Mouse (Mus musculus) liver, embryonic 14.5 days (tissue): ENCODE results near the gene Iqcn. TPM values are rescaled to one million over a fixed set of nuclear protein-coding genes. Genes with fewer than 3 reads are reported as not detected.

ENCODE experiments used
- ATAC-seq: fragments of 200-750 bp; cut with Nextera tagmentation; 2 replicates; pipeline ENCODE4 v1.8.0; 2017; ENCODE audit warnings: moderate number of reproducible peaks, mild to moderate bottlenecking, moderate library complexity; ENCODE audit not compliant: insufficient read depth
- DNase-seq, 3 experiments: peaks; one replicate each; pipeline ENCODE4 v3.0.0-alpha.2; 2012 to 2013; ENCODE audit warnings: low read depth in 3 of 3, low spot score in 3 of 3
- H3K27ac ChIP-seq: fragments of 300-500 bp; sonication (generic); 2 replicates; pipeline ENCODE4 v1.5.1; 2014; ENCODE audit warnings: moderate library complexity, mild to moderate bottlenecking, control low read depth, inconsistent platforms
- H3K27me3 ChIP-seq: fragments of 300-500 bp; sonication (generic); 2 replicates; pipeline ENCODE4 v1.6.1; 2014; ENCODE audit warnings: mild to moderate bottlenecking, low read length, moderate library complexity; ENCODE audit not compliant: control insufficient read depth, insufficient read depth
- H3K36me3 ChIP-seq: fragments of 300-500 bp; sonication (generic); replicated peaks from 2 replicates; pipeline ENCODE4 v1.6.1; 2014; ENCODE audit warnings: low read depth; ENCODE audit not compliant: control insufficient read depth, insufficient read depth
- H3K4me1 ChIP-seq, 2 experiments: fragments of 200-500 bp in 1 of 2; fragments of 300-500 bp in 1 of 2; sonication (generic) in 1 of 2; replicated peaks; 2 replicates each; pipeline ENCODE4 v1.6.1; 2012 to 2014; ENCODE audit warnings: antibody characterized with exemption in 1 of 2, inconsistent platforms in 1 of 2, low read length in 1 of 2; ENCODE audit not compliant: control insufficient read depth in 2 of 2, insufficient read depth in 2 of 2
- H3K4me2 ChIP-seq: fragments of 300-500 bp; sonication (generic); 2 replicates; pipeline ENCODE4 v1.6.1; 2014; ENCODE audit warnings: low read depth, mild to moderate bottlenecking, control low read depth, moderate library complexity
- H3K4me3 ChIP-seq, 2 experiments: fragments of 200-500 bp in 1 of 2; fragments of 300-500 bp in 1 of 2; sonication (generic) in 1 of 2; 2 replicates each; pipeline ENCODE4 v1.5.1; 2012 to 2014; ENCODE audit warnings: low read depth in 2 of 2, low read length in 2 of 2, mild to moderate bottlenecking in 2 of 2, control low read depth in 1 of 2, inconsistent platforms in 1 of 2, moderate library complexity in 1 of 2; ENCODE audit not compliant: insufficient read depth in 1 of 2
- H3K9ac ChIP-seq: fragments of 300-500 bp; sonication (generic); replicated peaks from 2 replicates; pipeline ENCODE4 v1.6.1; 2014; ENCODE audit warnings: mild to moderate bottlenecking, control low read depth, moderate library complexity
- H3K9me3 ChIP-seq: fragments of 300-500 bp; sonication (generic); 2 replicates; pipeline ENCODE4 v1.6.1; 2016; ENCODE audit warnings: low read length, mixed read lengths; ENCODE audit not compliant: control insufficient read depth
- CTCF ChIP-seq: IDR thresholded peaks from 2 replicates; pipeline ENCODE4 v1.5.1; 2016; ENCODE audit warnings: antibody characterized with exemption, low read depth, control low read depth
- EP300 ChIP-seq: IDR thresholded peaks from 2 replicates; pipeline ENCODE4 v1.6.1; 2016; ENCODE audit warnings: antibody characterized with exemption, low read depth
- WGBS: fragments of 180-500 bp; shearing (Covaris S2); extraction: QIAGEN DNeasy Blood & Tissue Kit; methylation state at CpG from one replicate; pipeline ENCODE4 v1.1.7; 2014; ENCODE audit not compliant: insufficient replicate concordance; 5-methylcytosine and 5-hydroxymethylcytosine counted together
- polyA plus RNA-seq, 2 experiments: library from polyadenylated mRNA; depleted of rRNA in 1 of 2; stranded (reverse) in 1 of 2; unstranded in 1 of 2; fragments of >200 nt; fragmentation: Nextera tagmentation in 1 of 2; extraction: Ambion mirVana in 1 of 2; gene quantifications; 2 replicates each; pipeline versions ENCODE4 v1.2.1 to v1.2.3; 2012 to 2014

Gene Iqcn
- polyA plus RNA-seq, 2 experiments, result not detected

DNA sequence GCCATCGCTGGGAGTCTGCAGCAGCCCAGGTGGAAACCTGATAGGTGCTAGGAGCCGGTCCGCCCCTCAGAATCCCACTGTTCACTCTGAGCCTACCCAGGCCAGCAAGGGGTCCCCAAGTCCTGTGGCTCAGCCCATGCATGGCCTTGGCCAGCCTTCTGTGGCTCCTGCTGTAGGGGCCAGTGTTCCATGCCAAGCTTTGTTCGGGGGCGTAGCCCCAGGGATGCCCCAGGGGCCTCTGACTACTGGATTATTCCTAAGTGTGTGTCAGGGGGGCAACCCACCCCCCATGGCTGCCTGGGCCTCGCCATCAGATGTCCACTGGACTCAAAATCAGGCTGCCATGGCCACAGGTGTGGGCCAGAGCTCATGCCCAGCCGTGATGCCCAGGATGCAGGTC lies 10.7 kb downstream of the Iqcn start:
- TF ChIP-seq EP300 (no peak), CTCF (no peak)
- H3K4me1 ChIP-seq, result no peaks in the 10 kb centered on the region
- no peak for DNase-seq
- H3K4me3 ChIP-seq, result no peak overlapping the region
- ATAC-seq, result no peak
- H3K27me3 ChIP-seq, result no peaks in the 10 kb centered on the region; the same call in 1 of the 2 replicates
- WGBS, result 71% methylated on average over 7 of the region's 7 CpGs
- H3K9ac ChIP-seq, result no peak overlapping the region
- H3K36me3 ChIP-seq, result no peaks in the 10 kb centered on the region
- H3K9me3 ChIP-seq, result no peaks in the 10 kb centered on the region
- no peak overlapping the region for H3K4me2 ChIP-seq
- no peak overlapping the region for H3K27ac ChIP-seq

DNA sequence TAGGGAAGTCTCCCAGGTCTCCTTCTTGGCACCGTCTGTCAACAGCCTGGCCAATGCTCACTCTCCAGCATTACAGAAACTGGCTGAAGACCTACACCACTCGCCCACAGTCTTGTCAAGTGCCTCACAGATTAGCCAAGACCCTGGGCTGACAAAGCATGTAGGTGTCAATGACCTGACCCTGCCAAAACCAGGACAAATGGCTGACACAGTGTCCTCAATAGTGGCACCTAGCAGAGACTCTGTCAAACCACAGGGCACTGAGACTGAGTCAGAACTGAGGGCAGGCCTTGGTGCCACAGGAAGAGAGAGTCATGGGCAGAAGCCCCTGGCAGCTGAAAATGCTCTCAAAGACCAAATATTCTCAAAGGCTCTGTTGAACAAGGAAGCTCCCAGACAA lies 11.8 kb downstream of the Iqcn start:
- no peak for DNase-seq
- TF ChIP-seq EP300, result no peak
- TF ChIP-seq CTCF, result no peak
- 41% methylated on average over 2 of the region's 2 CpGs for WGBS

DNA sequence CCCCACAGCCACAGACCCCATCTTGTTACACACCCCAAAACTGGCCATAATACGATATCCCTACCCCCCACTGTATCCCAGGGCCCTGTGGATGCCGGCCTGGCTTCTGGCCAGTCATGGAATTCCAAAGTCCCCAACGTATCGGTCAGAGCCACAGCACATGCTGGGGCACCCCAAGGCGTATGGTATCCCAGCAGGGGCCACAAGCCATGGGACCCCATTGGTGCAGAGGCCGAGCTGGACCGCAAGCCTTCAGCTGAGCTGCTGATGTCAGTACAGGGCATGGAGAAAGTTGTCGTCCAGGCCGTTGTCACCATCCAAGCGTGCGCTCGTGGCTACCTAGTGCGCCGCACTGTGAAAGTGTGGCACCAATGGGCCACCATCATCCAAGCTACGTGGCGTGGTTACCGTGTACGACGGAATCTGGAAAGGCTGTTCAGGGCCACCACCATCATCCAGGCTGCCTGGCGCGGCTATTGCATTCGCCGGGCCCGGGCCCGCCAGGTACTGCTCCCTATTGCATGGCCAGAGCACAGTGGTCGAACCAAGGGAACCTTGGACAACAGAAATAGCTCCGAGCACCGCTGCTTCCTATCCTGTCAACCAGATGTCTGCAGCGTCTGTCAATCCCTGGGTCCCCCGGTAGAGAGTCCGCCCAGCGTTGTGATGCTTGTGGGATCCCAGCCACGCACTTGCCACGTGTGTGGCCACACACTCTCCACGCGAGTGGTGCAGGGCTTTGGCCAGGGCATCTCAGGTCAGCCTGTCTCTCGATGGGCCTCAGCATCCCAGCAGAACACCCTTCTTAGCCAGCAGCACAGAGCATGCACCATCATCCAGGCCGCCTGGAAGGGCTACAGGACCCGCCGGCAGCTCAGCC lies 13.5 kb downstream of the Iqcn start:
- H3K4me1 ChIP-seq, result no peaks in the 10 kb centered on the region
- WGBS, result 69% methylated on average over 40 of the region's 40 CpGs
- H3K9ac ChIP-seq, result no peak overlapping the region
- H3K9me3 ChIP-seq, result no peaks in the 10 kb centered on the region
- H3K27me3 ChIP-seq, result no peaks in the 10 kb centered on the region; the same call in 1 of the 2 replicates
- ATAC-seq (no peak), DNase-seq (no peak)
- no peaks in the 10 kb centered on the region for H3K36me3 ChIP-seq
- no peak overlapping the region for H3K27ac ChIP-seq
- no peak for TF ChIP-seq EP300
- no peak overlapping the region for H3K4me3 ChIP-seq
- H3K4me2 ChIP-seq, result no peak overlapping the region

More for the DNA sequence above, 11.8 kb downstream of the Iqcn start:
- no peak overlapping the region for H3K27ac ChIP-seq
- H3K4me3 ChIP-seq, result no peak overlapping the region
- no peak overlapping the region for H3K4me2 ChIP-seq
- no peaks in the 10 kb centered on the region for H3K4me1 ChIP-seq
- H3K27me3 ChIP-seq, result no peaks in the 10 kb centered on the region; the same call in 1 of the 2 replicates
- H3K9me3 ChIP-seq, result no peaks in the 10 kb centered on the region
- no peaks in the 10 kb centered on the region for H3K36me3 ChIP-seq
- no peak overlapping the region for H3K9ac ChIP-seq
- no peak for ATAC-seq

DNA sequence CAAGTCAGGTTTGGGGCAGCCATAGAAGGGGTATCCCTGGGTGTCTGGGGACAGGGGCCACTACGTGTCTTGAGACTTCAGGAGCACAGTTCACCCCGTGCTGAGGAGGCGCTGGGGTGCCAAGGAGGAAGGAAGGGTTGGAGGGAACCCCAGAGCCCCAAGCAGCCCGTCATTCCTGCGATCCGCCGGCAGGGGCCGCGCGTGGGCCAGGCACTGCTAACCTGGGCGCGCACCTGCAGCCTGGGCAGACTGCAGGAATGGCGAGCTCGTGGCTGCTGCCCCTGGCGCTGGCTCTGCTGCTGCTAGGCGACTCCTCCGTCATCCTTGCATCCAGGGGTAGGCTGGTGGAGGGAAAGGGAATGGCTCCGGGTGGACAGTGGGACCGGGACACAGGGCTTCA lies 15.0 kb downstream of the Iqcn start, which contains the start of gene Gm3336:
TSS of gene Gm3336 (plus strand) at position 247 of the 400 bp plus-strand sequence.
- ATAC-seq (peak; percentile 46; the same call in 1 of the 2 replicates), DNase-seq (peak in 1 of 3 experiments; percentile 23)
- no peaks in the 10 kb centered on the region for H3K9me3 ChIP-seq
- no peak within 1 kb of the TSS for H3K4me3 ChIP-seq
- no peak within 1 kb of the TSS for H3K27ac ChIP-seq
- H3K4me1 ChIP-seq, result no peaks in the 10 kb centered on the region
- H3K9ac ChIP-seq, result no peak within 1 kb of the TSS
- H3K27me3 ChIP-seq, result no peaks in the 10 kb centered on the region; the same call in 1 of the 2 replicates
- TF ChIP-seq CTCF (peak; percentile 97), EP300 (no peak)
- no peaks in the 10 kb centered on the region for H3K36me3 ChIP-seq
- H3K4me2 ChIP-seq, result no peak within 1 kb of the TSS
- 2% methylated on average over 19 of the region's 19 CpGs for WGBS

DNA sequence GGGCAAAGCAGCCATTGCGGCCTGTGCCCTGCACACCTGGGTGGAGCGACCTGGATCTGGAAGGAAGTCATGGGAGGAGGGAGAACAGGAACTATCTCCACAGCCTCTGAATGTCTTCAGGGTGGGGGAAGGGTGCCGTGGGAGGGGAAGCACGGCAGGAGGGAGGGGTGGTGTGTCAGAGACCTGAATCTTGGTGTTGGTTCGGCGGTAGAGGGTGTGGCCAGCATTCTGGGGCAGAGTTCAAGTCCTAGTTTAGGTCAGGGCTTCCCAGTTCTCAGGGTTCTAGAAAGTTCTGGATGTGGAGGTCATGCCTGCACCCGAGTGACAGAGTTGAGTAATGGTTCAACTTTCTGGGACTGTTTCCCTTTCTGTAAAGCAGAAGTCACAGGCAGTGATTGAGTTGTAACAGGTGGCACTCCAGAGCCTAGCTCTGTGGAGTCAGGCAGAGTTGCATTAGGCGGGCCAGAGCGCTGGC lies 16.6 kb downstream of the Iqcn start:
- Histone ChIP-seq H3K36me3 (no peaks in the 10 kb centered on the region), H3K4me1 (no peaks in the 10 kb centered on the region), H3K4me2 (no peak overlapping the region), H3K9me3 (no peaks in the 10 kb centered on the region), H3K27me3 (no peaks in the 10 kb centered on the region; the same call in 1 of the 2 replicates), H3K9ac (no peak overlapping the region), H3K4me3 (no peak overlapping the region), H3K27ac (no peak overlapping the region)
- WGBS, result 28% methylated on average over 9 of the region's 9 CpGs
- ATAC-seq (no peak), DNase-seq (no peak)
- no peak for TF ChIP-seq CTCF
- TF ChIP-seq EP300, result no peak
